Mouse (Mus musculus): Measurements from ENCODE around the gene Cish. TPM values are rescaled to one million over a fixed set of nuclear protein-coding genes. Genes with fewer than 3 reads are reported as not detected.
"Not testable (repeated sequence)": the region's sequence is repeated elsewhere in the genome, so short reads cannot be mapped to it uniquely, and the experiment has no call there.

Gene Cish
- total and polyA plus RNA-seq, 3 experiments, result 10.0 to 24.5 TPM; not detected in 1

DNA sequence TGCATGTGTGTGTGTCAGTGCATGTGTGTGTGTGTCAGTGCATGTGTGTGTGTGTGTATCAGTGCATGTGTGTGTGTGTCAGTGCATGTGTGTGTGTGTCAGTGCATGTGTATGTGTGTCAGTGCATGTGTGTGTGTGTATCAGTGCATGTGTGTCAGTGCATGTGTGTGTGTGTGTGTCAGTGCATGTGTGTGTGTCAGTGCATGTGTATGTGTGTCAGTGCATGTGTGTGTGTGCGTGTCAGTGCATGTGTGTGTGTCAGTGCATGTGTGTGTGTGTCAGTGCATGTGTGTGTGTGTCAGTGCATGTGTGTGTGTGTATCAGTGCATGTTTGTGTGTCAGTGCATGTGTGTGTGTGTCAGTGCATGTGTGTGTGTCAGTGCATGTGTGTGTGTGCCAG lies 10.8 kb downstream of the Cish start:
- not testable (repeated sequence) for H3K79me2 ChIP-seq (ENCODE audit: control insufficient read depth, insufficient read depth, low read length, poor library complexity); H3K27ac ChIP-seq (ENCODE audit: control insufficient read depth, low read depth, low read length); DNase-seq (ENCODE audit: low read depth, low spot score); H3K4me3 ChIP-seq (ENCODE audit: control insufficient read depth in 1 of 2, insufficient read depth in 1 of 2, low read depth in 2 of 2, low read length in 2 of 2); H3K9me3 ChIP-seq (replicated peaks; ENCODE audit: insufficient read depth, low read length); H3K9ac ChIP-seq (ENCODE audit: control insufficient read depth, low read depth, low read length, poor library complexity, severe bottlenecking); H3K27me3 ChIP-seq (ENCODE audit: control insufficient read depth in 1 of 2, insufficient read depth in 2 of 2, low read length in 2 of 2)
- H3K36me3 ChIP-seq (ENCODE audit: control insufficient read depth in 1 of 2, insufficient read depth in 2 of 2, low read length in 2 of 2), result peaks cover 0 to 25% of the 10 kb centered on the region in 2 experiments; a peak in 2 of 4 replicates
- TF ChIP-seq POLR2AphosphoS5 (IDR thresholded peaks at IDR 0.05; ENCODE audit: borderline replicate concordance, low read depth, low read length), result peak; percentile 76; the same call in 1 of the 2 replicates
- H3K4me1 ChIP-seq (ENCODE audit: control insufficient read depth in 1 of 2, insufficient read depth in 2 of 2, low read length in 2 of 2), result peaks cover 9 to 47% of the 10 kb centered on the region in 2 experiments

DNA sequence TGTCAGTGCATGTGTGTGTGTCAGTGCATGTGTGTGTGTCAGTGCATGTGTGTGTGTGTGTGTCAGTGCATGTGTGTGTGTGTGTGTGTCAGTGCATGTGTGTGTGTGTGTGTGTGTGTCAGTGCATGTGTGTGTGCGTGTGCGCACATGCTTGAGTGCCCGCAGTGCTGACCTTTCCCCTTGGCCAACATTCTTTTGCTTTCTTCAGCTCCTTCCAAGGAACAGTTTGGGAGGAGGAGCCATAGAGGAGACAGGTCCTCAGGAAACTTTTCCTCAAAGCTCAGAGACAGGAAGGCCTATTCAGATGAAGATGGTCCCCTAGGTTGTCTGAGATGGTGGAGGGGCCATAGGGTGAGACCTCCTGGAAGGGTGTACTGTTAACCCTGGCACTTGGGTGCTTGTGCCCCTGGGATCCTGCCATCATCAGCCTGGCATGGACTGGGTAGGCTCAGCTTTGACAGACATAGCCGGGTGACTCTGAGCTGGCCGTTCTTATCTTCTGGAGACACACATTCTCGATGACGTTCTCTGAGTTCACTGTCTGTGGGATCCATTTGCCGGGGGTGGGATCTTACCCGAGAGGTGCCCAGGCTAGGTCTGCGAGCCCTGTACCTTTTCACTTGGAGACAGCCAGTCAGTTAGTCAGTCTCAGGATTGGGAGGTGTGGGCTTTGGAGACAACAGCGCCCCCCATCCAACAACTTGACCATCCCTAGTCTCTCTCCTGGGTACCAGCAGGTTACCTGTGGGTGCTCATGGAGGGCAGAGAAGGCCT lies 11.5 kb downstream of the Cish start:
- peaks cover 14 to 53% of the 10 kb centered on the region in 2 experiments for H3K4me1 ChIP-seq (ENCODE audit: control insufficient read depth in 1 of 2, insufficient read depth in 2 of 2, low read length in 2 of 2)
- peak overlapping the region; percentile 8 to 20; a peak in 2 of 4 replicates for H3K4me3 ChIP-seq (ENCODE audit: control insufficient read depth in 1 of 2, insufficient read depth in 1 of 2, low read depth in 2 of 2, low read length in 2 of 2)
- H3K27me3 ChIP-seq (ENCODE audit: control insufficient read depth in 1 of 2, insufficient read depth in 2 of 2, low read length in 2 of 2), result no peaks in the 10 kb centered on the region
- peaks cover 0 to 30% of the 10 kb centered on the region in 2 experiments; a peak in 2 of 4 replicates for H3K36me3 ChIP-seq (ENCODE audit: control insufficient read depth in 1 of 2, insufficient read depth in 2 of 2, low read length in 2 of 2)
- H3K27ac ChIP-seq (ENCODE audit: control insufficient read depth, low read depth, low read length), result peak overlapping the region; percentile 71
- no peaks in the 10 kb centered on the region for H3K9me3 ChIP-seq (replicated peaks; ENCODE audit: insufficient read depth, low read length)
- peak overlapping the region; percentile 63 for H3K9ac ChIP-seq (ENCODE audit: control insufficient read depth, low read depth, low read length, poor library complexity, severe bottlenecking)
- DNase-seq (ENCODE audit: low read depth, low spot score), result peak; percentile 74
- no peaks in the 10 kb centered on the region for H3K79me2 ChIP-seq (ENCODE audit: control insufficient read depth, insufficient read depth, low read length, poor library complexity)
- TF ChIP-seq ZNF384 (IDR thresholded peaks at IDR 0.05; ENCODE audit: low read depth, low read length) (no peak), ETS1 (IDR thresholded peaks at IDR 0.05; ENCODE audit: low read depth, low read length) (peak; percentile 58), CHD2 (IDR thresholded peaks at IDR 0.05; ENCODE audit: low read length) (no peak), RCOR1 (IDR thresholded peaks at IDR 0.05; ENCODE audit: low read depth, low read length) (no peak), ZKSCAN1 (IDR thresholded peaks at IDR 0.05; ENCODE audit: low read depth, low read length) (no peak), ELF1 (IDR thresholded peaks at IDR 0.05; ENCODE audit: low read depth, low read length) (no peak), CHD1 (IDR thresholded peaks at IDR 0.05; ENCODE audit: low read depth, low read length) (no peak), MAX (IDR thresholded peaks at IDR 0.05; ENCODE audit: low read length) (no peak), ZMIZ1 (IDR thresholded peaks at IDR 0.05; ENCODE audit: low read depth, low read length) (no peak), KAT2A (conservative IDR thresholded peaks at IDR 0.05; ENCODE audit: low read depth, low read length) (no peak), E2F4 (IDR thresholded peaks at IDR 0.05; ENCODE audit: borderline replicate concordance, low read depth, low read length) (no peak), TCF12 (IDR thresholded peaks at IDR 0.05; ENCODE audit: low read depth, low read length) (peak; percentile 35; the same call in 1 of the 2 replicates), MYC (IDR thresholded peaks at IDR 0.05; ENCODE audit: low read depth, low read length) (no peak), SIN3A (IDR thresholded peaks at IDR 0.05; ENCODE audit: low read length) (no peak; the same call in 1 of the 2 replicates), RAD21 (IDR thresholded peaks at IDR 0.05; ENCODE audit: low read depth, low read length) (no peak), ZC3H11A (IDR thresholded peaks at IDR 0.05; ENCODE audit: low read depth, low read length) (no peak), JUND (IDR thresholded peaks at IDR 0.05; ENCODE audit: low read depth, low read length) (0 out of 2 replicates have a peak, but pooled peaks have one; percentile 28), MXI1 (IDR thresholded peaks at IDR 0.05; ENCODE audit: low read depth, low read length) (0 out of 2 replicates have a peak, but pooled peaks have one; percentile 35), TAL1 (IDR thresholded peaks at IDR 0.05; ENCODE audit: low read length) (peak; percentile 78), NRF1 (IDR thresholded peaks at IDR 0.05; ENCODE audit: insufficient read depth, low read depth, low read length, poor library complexity, severe bottlenecking) (no peak), HCFC1 (IDR thresholded peaks at IDR 0.05; ENCODE audit: low read depth, low read length) (no peak), USF1 (IDR thresholded peaks at IDR 0.05; ENCODE audit: low read depth, low read length) (no peak), POLR2AphosphoS2 (IDR thresholded peaks at IDR 0.05; ENCODE audit: low read length) (no peak), POLR2AphosphoS5 (IDR thresholded peaks at IDR 0.05; ENCODE audit: borderline replicate concordance, low read depth, low read length) (no peak), CTCF (IDR thresholded peaks at IDR 0.05 in 2 of 3, conservative IDR thresholded peaks at IDR 0.05 in 1 of 3; ENCODE audit: control insufficient read depth in 1 of 3, insufficient read depth in 1 of 3, low read depth in 2 of 3, low read length in 3 of 3, poor library complexity in 1 of 3, severe bottlenecking in 1 of 3) (peak in 2 of 3 experiments; percentile 5 to 23; a peak in 2 of 6 replicates), MEF2A (IDR thresholded peaks at IDR 0.05; ENCODE audit: extremely low read depth, insufficient replicate concordance, low read depth, low read length, poor library complexity, severe bottlenecking) (no peak), MAFK (IDR thresholded peaks at IDR 0.05; ENCODE audit: borderline replicate concordance, low read depth, low read length) (no peak), UBTF (IDR thresholded peaks at IDR 0.05; ENCODE audit: borderline replicate concordance, insufficient read depth, low read depth, low read length) (no peak), BHLHE40 (IDR thresholded peaks at IDR 0.05; ENCODE audit: borderline replicate concordance, low read depth, low read length) (peak; percentile 15; the same call in 1 of the 2 replicates)
